Mouse (Mus musculus) testis, postnatal 10 days (tissue): ENCODE measurements around the gene Sec63.

ENCODE experiments used
- DNase-seq: peaks from one replicate; pipeline ENCODE4 v3.0.0; 2021; ENCODE audit warnings: low spot score

The Sec63 gene

DNA sequence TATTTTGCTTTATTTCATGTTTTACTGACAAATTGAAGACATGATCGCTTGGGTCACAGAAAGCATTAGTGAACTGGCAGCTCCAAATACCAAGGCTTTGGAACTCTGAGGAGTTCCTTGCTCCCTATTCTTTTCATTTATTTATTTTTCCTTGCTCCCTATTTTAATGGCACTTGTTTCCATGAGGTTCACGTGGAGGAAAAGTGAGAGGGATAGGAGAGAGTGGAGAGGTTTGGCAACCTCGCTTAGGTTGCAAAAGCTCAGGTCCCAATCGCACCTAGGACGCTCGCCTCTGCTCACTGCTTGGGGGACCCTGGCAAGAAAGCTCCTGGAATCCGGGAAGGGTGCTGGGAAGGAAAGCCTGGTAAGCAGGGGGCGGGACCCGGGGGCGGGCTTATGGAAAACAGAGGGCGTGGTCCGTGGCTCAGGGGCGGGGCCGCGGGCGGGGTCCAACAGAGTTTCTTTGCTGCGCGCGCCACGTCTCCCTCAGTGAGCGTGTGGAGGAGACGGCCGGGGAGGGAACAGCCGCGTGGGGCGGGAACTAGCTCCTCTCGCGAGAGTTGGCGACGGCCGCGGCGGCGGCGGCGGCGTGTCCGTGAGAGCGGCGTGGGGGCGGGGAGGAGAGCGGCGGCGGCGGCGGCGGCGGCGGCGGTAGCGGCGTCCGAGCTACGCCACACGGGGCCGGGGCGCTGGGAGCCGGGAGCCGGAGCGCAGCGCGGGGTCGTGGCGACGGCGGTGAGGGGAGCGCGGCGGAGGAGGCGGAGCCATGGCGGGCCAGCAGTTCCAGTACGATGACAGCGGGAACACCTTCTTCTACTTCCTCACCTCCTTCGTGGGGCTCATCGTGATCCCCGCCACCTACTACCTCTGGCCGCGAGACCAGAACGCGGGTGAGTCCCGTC lies at the start of gene Sec63:
Gene Sec63 (plus strand): TSS at position 498 of the 902 bp plus-strand sequence.
- DNase-seq: peak; percentile 99

DNA sequence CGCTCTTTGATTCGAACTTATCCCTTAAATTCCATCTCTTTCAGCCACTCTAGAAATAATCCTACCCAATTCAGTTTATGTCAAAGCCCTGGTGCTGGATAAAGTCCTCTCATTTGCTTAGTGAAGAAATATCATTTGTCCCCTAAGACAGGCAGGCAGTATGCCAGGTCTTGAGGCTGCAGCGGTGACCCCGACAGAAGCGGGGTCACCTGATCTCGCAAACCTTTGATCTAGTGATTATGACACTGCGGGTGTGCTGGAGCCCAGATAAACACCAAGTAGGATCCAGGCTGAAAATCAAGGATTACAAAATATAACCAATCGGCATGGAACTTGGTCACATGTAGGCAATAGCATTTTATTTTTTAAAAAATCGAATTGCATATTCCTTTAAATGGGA lies 46.6 kb upstream of the Sec63 start:
- no peak for DNase-seq

DNA sequence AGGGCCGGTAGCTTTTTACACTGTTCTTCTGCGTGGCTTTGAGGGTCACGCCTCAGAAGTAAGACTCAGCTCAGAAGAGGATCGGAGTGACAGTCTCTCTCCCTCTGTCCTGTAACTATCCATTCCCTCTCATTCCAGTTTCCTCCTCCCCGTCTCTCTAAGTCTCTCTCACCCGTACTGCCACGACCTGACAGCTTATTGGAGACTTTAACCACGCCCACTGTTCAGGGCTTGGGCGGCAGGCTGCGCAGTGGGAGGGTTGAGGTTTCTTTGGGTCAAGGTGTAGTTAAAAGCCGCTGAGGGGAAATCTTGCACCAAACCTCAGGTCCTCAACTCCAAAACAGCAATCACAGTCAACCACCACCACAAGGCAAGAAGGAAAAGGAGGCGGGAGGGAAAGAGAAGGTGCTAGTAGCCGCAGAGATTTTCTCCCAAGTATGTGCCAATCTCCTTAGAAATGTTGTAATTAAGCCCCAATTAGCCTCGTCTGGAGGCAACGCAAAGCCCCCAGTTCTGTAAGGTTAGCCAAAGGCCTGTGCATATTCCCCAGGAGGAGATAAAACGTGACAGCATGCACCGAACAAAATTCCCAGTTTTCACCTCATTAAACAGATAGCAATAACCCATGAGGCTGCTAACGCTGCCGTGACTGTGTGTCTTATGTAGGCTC lies 45.8 kb upstream of the Sec63 start:
- no peak for DNase-seq

DNA sequence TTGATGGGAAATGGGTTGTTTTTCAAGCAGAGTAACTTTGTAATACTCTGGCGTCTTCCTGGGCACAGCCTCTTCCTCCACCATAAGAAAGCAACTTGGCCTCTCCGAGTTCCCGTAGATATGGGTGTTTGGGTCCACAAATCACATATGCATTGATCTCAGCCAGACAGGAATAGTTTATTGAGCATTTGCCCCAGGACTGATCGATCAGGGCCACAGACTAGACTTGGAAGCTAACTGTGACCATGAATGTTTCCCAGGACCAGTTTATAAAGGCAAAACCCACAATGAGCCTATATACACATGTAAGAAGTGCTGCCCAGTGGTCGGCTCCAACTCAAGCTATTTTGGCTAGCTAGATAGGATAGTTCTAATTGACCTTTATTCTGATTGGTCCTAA lies 39.2 kb upstream of the Sec63 start:
- DNase-seq: no peak

DNA sequence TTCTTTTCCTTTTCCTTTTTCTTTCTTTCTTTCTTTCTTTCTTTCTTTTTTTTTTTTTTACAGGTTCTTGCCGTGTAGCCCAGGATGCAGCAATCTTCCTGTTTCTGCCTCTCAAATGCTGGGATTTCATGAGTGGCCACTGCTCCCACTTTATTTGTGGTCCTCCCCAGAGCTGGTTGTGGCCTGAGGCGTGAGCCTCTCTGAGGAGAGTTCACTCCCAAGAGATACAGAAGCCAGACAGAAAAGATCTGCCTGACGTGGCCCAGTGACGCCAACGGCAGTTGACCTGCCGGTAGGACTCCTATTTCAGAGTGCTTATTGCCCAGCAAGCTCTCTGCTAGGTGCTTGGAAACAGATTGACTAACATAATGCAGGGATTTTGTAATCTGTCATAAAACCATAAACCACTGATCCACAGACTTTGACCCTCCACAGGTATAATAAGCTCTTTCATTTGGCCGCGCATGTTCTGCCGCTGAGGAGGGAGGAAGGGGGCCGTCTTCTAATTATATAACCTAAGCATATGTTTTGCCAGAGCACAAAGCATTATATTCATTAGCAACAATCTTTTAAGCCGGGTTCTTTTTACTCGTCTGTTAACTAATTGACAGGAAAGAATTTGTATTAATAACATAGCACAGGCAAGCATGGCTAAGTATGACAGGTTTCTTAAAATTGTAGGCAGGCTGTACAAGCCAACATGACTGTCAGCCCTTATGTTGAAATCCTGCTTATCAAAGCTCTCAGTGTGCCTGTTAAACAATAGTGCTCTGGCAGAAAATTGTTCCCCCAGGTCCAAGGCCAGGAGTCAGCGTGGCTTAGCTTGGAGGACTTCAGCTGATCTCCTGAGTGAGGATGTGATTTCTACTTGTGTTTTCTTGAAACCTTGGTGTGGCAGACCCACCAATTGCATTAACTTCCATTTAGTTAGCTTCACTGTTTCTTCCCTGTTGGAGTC lies 37.7 kb upstream of the Sec63 start:
- no peak for DNase-seq

DNA sequence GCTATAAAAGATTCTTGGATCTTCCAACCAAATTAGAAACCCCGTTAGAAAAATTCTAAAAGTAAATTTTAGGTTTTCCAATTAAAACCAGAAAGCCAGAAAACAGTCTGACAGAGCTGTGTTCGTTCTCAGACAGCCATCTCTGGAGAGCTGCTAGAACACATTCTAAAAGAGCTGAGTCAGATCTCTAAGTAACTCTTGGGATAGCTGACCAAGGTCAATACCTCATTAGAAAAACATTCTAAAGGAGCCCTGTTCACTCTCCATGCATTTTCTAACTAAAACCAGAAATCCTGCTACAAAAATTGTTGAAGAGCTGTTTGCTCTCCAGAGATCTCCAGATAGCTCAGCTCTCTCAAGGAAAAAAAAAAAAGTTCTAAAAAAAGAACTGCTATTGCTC lies 31.7 kb upstream of the Sec63 start:
- DNase-seq: no peak

DNA sequence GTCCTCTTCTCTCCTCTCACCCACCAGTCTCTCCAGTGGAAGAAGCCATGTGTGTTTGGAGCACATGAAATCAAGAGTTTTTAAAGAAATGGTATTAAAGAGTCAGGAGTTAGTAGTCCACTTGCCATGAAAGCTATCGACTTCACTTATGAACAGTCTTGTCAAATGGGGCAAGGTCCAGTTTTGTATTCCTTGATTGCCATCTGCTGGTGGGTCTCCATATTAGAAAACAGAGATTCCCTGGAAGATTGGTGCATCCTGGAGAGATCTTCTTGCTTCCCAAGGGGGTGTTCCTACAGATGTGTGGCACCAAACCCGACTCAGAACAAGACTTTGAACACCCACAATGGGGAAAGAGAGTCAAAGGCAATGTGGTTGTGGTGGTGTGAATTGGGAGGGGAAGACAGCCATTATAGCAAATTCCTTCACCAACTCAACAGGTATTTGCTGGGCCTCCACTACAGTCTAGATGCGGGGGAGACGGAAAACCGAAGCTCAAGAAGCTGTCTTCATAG lies 26.7 kb upstream of the Sec63 start:
- DNase-seq: no peak

DNA sequence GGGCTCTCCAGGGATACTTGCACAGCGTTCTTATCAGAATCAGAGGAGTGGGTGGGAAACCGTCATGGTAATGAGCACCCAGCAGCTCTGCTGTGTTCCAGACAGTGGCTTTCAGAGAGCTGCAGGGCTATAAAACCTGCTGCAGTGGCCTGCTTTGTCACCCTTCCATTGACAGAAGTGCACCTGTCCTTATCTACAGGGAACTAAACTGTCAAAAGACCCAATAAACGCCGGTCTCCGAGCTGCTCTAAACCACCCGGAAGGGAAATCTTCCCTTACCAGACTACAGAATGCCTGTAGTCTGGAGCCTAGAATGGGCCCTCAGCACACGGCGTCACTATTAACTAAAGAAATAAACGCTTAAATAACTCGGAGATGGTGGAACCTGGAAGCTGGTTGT lies 9.5 kb upstream of the Sec63 start:
- DNase-seq: no peak

DNA sequence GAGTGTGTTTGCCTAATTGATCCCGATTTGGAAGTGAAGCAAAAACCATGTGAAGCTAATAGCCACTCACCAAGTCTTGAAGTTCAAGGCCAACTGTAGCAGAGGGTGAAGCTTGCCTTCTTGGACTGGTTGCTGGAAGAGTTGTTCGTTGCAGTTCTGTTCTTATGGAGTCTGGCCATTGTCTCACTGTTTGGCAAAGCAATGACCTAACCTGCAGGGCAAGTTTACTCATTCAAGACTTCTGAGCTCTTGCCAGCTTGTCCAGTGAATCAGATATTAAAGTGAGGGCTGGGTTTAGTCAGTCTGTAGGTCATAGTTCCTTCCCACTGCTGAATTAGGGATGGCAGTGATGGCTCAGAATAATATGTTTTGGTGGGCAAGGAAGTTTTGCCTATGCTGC lies 7.0 kb upstream of the Sec63 start:
- no peak for DNase-seq

DNA sequence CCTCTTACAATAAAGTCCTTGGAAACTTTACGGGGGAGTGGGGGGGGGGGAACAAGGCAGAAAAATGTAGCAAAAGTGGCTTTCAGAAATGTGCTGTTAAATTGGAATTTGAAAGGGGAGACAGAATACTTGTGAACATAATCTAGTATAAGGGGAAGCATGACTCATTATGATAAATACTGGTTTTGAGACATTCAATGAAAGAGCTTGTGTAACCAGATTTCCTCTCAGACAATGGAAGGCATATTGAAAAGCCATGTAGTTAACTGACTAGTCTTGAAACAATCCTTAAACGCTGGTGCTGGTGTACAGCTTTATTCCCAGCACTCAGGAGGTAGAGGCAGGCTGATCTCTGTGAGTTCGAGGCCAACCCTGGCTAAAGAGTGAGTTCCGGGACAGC lies 1.6 kb upstream of the Sec63 start:
- no peak for DNase-seq

DNA sequence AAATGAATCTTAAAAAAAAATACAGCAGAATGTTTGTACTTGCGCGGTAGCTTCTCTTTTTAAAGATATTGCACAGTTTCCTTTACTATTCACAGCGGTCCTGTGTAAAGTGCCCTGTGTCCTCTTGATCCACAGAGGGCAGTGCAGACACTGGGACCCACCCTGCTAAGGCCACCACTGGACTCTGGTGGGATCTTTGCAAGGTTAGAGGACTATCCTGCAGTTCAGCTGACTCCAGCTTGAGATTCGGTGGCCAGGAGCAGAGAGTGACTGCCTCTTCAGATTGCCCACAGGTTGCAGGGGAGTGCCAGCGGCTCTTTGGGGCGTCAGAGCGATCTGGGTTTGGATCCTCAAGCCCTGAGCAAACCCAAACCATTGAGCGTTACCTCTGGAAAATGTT lies 967 bp upstream of the Sec63 start:
- DNase-seq: peak; percentile 39

DNA sequence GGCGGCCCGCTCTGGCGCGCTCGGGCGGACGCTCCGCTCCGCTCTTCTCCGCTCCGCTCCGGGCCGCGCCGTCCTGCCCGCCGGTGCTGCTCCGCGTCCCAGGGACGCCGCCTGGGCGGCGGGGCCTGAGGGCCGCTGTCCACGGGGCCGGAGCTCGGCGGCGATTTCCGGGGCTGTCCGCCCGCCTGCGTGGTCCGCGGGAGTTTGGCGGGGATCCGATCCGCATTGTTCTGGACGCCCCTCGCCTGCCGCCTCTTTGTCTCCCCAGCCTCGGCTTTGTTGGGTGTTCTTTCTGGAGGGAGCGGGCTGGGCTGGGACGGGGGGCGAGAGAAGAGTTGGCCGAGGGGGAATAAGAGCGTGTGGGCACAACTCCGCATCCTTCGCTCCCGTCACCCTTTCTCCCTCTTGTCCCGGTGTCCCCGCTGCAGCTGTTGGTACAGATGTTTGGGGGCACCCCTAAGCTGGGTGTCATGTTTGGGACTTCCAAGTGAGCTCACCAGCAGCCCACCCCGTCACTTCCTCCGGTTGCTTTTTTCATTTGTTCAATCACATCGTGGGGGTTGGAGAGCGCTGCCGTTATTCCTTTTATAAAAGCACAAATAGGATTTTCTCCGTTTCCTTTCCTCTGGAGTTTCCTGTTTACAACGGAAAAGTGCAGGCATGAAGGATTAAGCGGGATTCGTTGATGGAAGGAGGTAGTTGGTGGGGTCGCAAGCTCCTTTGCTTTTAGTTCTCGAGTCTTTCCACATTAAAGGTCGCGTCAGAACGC lies 789 bp downstream of the Sec63 start:
- DNase-seq: peak; percentile 66

DNA sequence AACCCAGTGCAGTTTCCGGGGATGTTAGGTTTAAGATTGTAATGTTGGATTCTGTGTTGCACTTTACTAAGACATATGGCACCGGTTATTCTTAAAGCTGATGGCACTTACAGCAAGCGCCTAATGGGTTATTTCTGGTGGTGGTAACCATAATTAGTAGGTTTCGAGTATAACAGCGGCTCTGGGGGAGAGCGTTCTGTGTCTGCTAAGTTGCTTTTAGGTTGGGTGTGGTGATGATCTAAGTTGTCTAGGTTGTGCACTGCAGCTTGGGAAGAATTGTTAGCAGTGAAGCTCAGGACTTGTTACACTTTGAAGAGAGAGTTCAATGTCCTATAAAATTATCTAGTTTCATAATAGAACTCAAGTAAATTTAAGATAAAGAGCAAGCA lies 1.4 kb downstream of the Sec63 start:
- no peak for DNase-seq

DNA sequence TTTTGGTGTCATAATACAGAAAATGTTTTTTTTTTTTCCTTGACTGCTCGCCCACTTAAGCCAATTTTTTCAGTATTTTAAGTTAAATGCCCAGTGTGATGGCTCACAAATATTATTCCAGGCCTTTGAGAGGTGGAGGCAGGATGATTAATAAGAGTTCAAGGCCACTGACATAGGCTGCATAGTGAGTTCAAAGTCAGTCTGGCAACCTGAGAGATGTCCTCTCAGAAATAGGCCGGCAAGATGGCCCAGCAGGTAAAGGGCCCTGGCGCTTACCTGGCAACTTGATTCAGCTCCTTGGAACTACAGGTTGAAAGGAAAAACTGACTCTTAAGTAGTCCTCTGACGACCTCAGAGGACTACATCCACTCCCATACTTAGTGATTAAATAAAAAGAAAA lies 1.9 kb downstream of the Sec63 start:
- no peak for DNase-seq

DNA sequence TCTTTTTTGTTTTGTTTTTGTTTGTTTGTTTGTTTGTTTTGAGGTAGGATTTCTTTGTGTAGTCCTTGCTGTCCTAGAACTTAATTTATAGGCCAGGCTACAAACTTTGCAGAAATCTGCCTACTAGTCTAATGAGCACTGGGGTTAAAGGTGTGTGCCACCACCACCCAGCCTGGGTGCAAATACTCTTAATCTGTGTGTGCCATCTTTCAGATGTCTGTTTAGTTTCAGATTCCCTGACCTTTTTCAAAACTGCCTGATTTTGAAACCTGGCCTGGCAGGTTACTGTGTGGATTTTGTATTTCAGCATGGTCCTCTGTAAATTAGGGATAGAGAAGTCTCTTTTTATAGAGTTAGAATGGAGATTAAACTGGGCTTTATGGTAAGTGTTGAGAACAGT lies 4.0 kb downstream of the Sec63 start:
- DNase-seq: no peak

DNA sequence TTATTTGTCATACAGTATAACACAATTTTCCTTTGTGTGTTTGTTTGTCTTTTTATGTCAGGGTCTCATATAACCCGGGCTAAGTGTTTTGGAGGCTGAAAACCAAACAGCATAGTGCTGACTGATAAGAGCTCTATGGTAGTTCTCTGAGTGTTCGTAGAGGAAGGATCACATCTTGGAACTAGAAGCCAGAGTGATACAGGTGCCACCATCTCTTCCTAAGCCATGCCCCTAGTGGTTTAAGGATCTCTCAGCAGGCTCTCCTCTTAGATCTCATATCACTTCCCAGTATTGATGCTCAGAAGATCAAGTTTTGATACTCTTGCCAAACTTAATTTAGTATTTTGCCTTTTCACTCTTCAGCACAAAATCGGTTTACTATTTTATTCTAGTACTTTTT lies 14.2 kb downstream of the Sec63 start:
- no peak for DNase-seq

DNA sequence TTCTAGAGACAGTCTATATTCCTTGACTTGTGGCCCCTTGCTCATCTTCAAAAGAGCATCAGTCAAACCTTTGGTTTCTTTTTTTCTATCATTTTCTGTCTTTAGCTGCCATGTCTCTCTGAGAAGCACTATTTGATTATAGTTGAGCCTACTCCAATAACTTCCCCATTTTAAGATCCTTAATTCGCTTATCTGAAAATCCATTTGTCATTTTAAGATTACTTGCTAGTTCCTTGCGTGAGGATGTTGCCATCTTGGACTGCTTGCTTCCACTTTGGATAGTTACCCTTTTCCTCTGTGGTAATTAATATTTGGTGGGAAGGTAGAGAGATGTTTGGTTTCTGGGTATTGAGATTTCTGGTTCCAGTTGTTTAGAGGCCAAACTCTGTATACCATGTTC lies 19.5 kb downstream of the Sec63 start:
- DNase-seq: no peak

DNA sequence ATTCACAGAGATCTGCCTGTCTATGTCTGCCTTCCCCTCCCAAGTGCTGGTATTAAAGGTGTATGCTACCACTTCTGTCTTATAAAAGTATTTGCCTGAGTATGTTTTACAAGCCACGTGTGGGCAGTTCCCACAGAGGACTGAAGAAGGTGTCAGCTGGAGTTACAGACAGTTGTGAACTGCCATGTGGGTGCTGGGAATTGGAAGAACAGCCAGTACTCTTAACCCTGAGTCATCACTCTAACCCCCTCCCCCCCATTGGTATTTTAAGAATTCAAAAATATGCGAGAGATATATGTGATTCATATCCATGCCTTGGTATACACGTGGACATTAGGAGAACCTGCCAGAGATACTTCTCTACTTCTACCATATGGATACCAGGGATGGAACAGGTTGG lies 20.4 kb downstream of the Sec63 start:
- no peak for DNase-seq

DNA sequence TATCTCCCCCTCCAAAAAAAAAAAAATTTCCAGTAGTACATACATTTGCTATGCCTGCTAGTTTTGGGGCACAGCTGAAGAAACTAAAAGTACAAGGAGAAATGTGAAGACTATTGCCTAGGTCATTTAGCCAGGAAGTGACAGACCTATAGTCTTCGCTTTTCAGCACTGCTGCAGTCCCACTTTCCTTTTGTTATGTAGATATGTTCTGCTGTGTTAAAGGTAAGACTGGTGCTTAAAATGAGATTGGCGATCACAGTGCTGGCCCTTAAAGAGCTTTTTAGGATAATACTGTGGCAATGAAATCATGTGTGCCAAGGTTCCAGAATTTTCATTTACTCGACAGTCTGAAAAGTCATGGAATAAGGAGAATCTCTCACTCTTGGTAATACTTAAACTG lies 39.6 kb downstream of the Sec63 start:
- no peak for DNase-seq

DNA sequence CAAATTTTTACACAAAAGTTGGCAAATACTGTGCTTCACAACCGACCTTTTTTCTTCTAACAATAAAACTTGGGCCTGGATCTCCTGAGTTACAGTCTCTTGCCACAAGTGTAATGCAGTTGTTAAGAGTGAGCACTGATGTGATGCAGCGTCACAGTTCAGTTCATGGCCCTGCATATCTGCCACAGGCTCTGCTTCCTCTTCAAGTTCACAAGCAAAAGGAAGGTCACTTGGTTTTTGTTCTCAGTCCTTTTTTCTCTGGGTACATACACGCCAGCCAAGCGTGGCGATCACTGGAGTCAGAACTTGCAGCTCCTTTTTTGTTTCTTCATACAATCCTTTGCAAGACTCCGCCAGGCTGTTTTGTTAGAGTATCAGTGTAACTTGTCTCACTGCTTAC lies 64.6 kb downstream of the Sec63 start:
- DNase-seq: no peak

DNA sequence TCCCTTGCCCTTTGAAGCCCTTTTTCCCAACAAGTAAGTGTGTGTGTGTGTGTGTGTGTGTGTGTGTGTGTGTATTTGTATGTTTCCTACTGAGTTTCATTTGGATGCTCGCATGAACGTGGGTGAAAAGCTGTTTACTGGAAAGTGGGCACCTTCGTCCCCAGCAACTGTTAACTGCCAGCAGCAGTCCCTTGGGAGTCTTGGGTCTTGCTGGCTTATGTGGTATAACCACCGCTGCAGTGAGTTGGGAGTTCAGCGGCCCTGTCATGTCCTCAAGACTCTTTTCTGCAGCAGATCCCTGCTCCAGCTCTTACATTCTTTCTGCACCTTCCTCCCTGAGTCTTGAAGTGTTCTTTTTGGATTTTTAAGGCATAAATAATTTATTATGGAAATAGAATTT lies 65.9 kb downstream of the Sec63 start:
- no peak for DNase-seq

DNA sequence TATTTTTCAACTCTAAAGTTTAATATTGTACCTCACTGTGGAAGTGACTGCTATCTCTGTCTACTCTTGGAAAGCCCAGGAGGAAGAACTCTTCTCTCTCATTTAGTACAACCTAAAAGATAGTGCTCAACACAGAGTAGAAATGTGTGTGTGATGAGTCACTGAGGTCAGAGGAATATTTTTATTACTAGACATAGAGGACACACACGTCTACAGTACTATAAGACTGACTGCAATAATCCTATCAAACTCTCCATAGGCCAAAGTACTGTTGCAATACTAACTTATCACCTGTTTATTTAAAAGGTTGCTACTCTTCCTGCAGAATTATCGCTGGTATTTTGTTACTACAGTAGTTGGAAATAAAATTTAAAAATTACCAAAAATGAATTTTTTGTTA lies 68.7 kb downstream of the Sec63 start:
- DNase-seq: no peak
